Mouse (Mus musculus): Measurements from ENCODE around the gene Zfp961.
"Not testable (repeated sequence)": the region's sequence is repeated elsewhere in the genome, so short reads cannot be mapped to it uniquely, and the experiment has no call there.

The Zfp961 gene

DNA sequence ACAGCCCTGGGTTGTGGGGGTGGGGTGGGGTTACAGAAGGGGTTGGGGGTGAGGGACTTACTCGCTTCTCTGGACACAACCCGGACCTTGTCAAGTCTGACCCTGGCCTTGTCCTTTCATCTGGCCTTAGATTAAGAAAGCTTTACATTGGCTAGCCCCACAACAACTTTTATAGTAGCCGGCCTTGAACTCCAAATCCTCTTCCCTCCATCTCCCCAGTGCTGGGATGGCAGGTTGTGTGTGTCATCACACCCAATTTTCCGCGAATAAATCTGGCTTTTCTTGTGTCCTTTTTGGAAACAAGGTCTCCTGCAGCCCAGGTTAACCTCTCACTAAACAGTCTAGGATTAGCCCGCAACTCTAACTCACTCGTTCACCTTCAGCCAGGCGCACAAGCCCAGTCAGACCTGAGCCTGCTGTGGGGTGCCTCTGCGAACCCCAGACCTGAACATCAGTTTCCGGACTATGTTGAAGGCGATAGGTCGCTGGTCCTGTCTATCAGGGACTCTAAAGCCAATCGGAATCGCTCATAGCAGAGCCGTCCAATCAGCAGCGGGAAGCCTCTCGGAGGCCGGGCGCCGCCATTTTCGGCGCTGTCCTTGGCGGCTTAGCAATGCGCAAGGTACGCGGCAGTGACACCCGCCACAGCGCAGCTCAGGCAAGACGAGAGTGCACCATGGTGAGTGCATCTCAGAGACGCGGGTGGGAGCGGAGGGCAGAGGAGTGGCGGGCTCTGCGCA is at the start of gene Zfp961:
Gene Zfp961, plus strand, starts transcription at position 557 of the 740 bp plus-strand sequence.
- in situ Hi-C loops (cut with MboI, MseI): loop anchor here (5.0 kb wide), 1 partner anchor 73 kb away; no protein-coding TSS in a partner anchor

- in situ Hi-C loops (cut with MboI, MseI): loop anchor here (5.0 kb wide), 1 partner anchor 876 kb away; no protein-coding TSS in a partner anchor
These were observed 47.8 kb upstream of the Zfp961 start for GRCm38 (mm10) chr8:71903084-71903483.

GRCm38 (mm10) chr8:71906809-71907208 is 44.0 kb upstream of the Zfp961 start:
- in situ Hi-C loops (cut with MboI, MseI): no loop called here

DNA sequence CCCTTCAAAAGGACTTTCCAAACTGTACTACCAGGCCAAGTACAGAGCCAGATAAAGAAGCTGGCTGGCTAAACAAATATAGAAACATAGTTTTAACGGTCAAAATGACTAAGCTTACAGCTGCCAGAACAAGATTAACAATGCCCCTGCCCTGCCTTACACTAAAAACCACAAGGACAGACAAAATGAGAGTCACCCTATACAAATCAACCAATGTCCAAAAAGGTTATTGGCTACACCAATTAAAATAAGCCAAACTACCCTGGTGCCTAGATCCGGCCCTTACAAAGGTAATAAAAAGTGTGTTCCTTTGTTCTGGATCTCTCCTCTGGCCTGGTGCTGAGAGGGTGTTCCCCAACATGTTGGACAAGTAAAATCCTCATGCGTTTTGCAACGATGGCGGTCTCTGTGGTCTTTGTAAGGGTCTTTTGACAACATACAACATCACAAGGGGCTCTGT is 43.0 kb upstream of the Zfp961 start:
- in situ Hi-C loops (cut with MboI, MseI): no loop called here

DNA sequence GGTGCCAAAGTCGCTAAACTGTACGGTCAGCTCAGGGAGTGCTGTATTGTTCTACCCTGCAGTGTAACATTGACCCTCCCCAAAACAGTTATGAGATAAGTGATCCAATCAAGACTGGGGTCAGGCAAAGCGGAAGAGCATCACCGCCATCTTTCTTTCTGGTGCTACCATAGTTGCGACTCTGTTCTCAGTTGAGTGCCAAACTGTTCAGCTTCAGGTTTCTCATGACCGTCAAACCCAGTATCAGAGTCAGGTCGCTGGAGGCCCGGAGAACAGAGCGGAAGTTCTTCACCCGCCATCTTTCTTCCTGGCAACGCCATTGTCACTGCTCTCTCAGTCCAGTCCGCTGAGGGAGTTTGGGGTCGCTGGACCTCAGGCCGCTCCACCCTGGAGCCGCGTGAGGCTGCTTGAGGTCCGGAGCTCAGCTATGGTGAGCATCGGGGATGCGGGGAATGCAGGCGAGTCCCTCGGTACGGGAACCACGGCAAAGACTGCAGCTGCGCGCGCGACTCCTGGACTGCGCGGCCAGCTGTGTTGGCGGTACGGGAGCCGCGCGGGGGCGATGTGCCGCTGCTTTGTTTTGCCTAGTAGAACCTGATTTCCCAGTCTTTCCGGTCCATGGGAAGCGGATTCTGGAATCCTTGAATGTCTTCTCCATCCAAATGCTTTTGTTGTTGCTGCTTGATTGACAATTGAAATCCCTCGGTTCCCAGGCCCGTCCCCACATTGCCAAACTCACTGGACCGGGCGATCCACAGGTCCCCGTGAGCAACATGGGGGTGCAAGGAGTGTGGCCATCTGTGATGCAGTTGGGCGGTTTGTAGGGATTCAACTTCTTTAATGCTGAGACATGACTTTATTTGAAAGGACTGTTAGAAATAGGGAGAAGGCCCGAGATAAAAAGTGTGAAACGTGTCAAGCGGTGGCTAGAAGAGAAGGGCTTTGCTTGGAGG is 42.3 kb upstream of the Zfp961 start, which contains the start of the genes Zfp882 and Zfp617:
Gene Zfp882, plus strand, starts transcription at position 300 of the 953 bp plus-strand sequence.
Gene Zfp617, plus strand, starts transcription at position 327 of the 953 bp plus-strand sequence.
- in situ Hi-C loops (cut with MboI, MseI): no loop called here

- in situ Hi-C loops (cut with MboI, MseI): no loop called here
These were observed 38.6 kb upstream of the Zfp961 start for GRCm38 (mm10) chr8:71912286-71912685.

- in situ Hi-C loops (cut with MboI, MseI): loop anchor here (10.0 kb wide), 1 partner anchor 1058 kb away; the partner anchor contains the start of gene Kcnn1
These were observed 28.1 kb upstream of the Zfp961 start for GRCm38 (mm10) chr8:71922567-71923401.

DNA sequence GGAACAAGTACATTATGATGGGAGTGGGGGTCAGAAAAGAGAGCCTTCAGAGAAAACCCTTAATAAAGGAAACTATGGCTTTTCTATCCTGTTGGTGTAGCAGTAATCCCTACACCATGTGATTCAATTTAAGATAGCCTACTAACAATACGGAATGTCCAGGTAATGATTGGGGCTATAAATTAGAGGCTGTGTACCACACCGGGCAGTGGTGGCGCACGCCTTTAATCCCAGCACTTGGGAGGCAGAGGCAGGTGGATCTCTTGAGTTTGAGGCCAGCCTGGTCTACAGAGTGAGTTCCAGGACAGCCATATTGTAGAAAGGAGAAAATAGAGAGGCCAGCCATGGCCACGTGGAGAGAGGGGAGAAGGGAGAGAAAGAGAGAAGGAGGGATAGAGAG is 25.0 kb upstream of the Zfp961 start:
- in situ Hi-C loops (cut with MboI, MseI): loop anchor here (10.0 kb wide), 1 partner anchor 1061 kb away; the partner anchor contains the start of gene Kcnn1

DNA sequence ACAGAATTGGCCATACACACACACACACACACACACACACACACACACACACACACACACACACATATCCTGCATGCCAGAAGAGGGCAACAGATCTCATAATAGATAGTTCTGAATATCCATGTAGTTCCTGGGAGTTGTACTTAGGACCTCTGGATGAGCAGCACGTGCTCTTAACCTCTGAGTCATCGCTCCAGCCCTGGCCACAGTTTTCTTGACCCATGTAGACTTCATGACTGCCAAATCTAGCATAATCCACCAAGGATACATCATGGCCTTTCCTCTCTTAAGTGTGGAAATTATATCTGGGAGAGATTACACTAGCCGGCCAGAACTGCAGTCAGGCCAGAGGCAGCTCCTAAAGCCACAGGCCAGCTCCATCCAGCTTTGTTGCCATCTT is 24.3 kb upstream of the Zfp961 start:
- in situ Hi-C loops (cut with MboI, MseI): loop anchor here (10.0 kb wide), 1 partner anchor 1062 kb away; the partner anchor contains the start of gene Kcnn1

DNA sequence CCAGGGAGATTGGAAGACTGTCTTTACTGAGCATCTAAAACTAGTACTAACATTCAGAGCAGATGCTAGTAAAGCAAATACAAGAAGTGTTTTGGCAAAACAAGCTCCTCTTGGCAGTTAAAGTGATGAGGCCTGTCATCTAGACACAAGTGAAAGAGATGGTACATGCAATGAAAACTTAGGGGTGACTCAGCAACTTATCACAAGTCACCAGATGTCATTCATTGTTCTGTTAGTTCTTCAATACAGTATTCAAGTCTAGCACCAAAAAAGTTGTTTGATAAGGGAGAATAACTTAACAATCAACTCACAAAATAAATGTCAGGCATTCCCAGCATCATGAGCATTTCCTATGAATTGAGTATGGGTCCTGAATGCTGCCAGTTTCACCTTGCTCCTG is 23.1 kb upstream of the Zfp961 start:
- in situ Hi-C loops (cut with MboI, MseI): loop anchor here (10.0 kb wide), 1 partner anchor 1063 kb away; the partner anchor contains the start of gene Kcnn1

DNA sequence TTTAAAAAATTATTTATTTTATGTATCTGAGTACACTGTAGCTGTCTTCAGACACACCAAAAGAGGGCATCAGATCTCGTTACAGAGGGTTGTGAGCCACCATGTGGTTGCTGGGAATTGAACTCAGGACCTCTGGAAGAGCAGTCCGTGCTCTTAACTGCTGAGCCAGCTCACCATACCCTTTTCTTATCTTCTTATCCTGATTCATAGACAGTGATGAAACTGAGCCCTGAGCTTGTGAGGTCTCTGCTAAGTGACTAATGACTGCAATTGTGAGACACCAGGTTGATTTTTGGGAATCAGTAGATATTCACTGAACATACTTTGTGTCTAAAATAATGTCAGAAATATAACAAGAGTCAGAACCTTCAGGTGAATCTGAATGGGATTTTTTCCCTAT is 12.8 kb upstream of the Zfp961 start:
- in situ Hi-C loops (cut with MboI, MseI): not testable (repeated sequence)

DNA sequence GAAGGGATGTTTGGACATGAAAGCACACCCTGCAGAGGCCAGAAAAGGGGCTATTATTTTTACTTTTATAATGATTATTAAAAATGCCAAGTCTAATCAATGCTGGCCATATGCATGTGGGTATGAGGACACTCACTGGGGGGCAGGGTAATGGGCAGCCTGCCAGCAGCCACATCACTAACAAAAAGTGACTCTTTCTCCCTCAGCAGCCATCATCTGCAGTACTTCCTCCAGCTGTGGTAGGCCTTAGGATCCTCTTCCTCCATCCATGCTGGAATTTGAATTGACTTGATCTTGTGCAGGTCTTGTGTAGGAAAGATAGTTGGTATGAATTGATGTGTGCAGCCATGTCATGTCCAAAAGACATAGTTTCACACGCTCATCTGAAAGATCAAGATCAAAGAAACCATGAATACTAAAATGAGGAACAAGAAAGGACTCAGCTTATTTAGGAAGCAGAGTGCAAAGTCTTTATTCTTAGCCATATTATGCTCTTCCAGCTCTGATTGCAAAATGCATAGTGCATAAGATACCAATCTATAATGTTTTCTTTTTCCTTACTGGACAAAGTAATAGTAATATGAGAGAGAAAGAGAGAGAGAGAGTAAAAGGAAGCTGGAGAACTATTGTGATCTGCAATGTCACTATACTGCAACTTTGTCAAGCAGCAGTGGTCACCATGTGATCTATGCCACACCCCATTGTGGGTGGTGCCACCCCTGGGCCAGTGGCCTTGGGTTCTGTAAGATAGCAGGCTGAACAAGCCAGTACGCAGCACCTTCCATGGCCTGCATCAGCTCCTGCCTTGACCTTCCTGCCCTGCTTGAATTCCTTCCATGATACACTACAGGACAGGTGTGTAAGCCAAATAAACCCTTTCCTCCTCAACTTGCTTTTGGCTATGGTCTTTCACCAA is 10.3 kb upstream of the Zfp961 start:
- in situ Hi-C loops (cut with MboI, MseI): no loop called here

DNA sequence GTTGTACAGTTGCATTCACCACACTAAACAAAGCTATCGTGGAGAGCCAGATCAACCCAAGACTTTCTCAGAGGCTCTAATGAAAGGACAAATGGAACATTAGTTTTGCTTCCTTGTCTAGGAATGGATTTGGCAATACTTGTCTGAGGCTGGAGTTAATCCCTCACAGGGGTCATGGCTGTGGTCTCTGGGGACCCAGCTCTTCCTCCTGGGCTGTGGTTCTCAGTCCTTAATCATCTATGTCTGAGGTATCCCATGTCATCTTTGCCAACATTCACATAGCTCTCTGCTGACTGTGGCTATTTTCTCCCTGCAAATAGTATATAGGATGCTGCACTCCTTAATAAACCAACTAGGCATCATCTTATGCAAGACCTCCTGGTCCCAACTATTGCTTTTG is 9.1 kb upstream of the Zfp961 start:
- in situ Hi-C loops (cut with MboI, MseI): no loop called here

GRCm38 (mm10) chr8:71948624-71949023 is 2.2 kb upstream of the Zfp961 start:
- in situ Hi-C loops (cut with MboI, MseI): no loop called here

- in situ Hi-C loops (cut with MboI, MseI): loop anchor here (5.0 kb wide), 1 partner anchor 74 kb away; no protein-coding TSS in a partner anchor
These were observed 761 bp downstream of the Zfp961 start for GRCm38 (mm10) chr8:71951436-71952161.

DNA sequence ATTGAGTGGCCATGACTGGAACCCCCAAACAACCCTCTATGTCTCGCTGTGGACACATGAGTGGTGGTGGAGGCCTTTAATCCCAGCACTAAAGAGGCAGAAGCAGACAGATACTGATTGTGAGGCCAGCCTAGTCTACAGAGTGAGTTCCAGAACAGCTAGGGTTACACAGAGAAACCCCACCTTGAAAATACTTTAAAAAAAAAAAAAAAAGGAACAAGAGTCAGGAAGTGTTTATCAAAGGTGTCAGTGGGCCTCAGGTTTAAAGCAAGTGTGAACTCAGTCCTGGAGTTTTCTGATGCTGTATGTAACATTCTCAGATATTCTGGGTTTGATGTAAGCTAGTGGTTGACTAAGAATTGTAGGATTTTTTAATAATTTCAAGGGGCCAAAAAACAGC is 1.7 kb downstream of the Zfp961 start:
- in situ Hi-C loops (cut with MboI, MseI): loop anchor here (5.0 kb wide), 1 partner anchor 75 kb away; no protein-coding TSS in a partner anchor

GRCm38 (mm10) chr8:71952961-71953700 is 2.3 kb downstream of the Zfp961 start:
- in situ Hi-C loops (cut with MboI, MseI): loop anchor here (5.0 kb wide), 1 partner anchor 76 kb away; no protein-coding TSS in a partner anchor

GRCm38 (mm10) chr8:71954666-71955065 is 3.8 kb downstream of the Zfp961 start:
- in situ Hi-C loops (cut with MboI, MseI): loop anchor here (5.0 kb wide), 1 partner anchor 77 kb away; no protein-coding TSS in a partner anchor
